Mouse (Mus musculus) neural tube, embryonic 12.5 days (tissue): ENCODE data around the gene Mapk8ip1. TPM values are rescaled to one million over a fixed set of nuclear protein-coding genes. Genes with fewer than 3 reads are reported as not detected.

Experiments
- ATAC-seq: fragments of 200-750 bp; cut with Nextera tagmentation; 2 replicates; pipeline ENCODE4 v1.8.0; 2017; ENCODE audit warnings: low read depth, mild to moderate bottlenecking, moderate TSS enrichment, moderate library complexity; ENCODE audit not compliant: low FRiP score
- H3K27ac ChIP-seq: fragments of 300-500 bp; sonication (generic); 2 replicates; pipeline ENCODE4 v1.5.1; 2016
- H3K27me3 ChIP-seq: fragments of 300-500 bp; sonication (generic); replicated peaks from 2 replicates; pipeline ENCODE4 v1.6.1; 2016; ENCODE audit warnings: mild to moderate bottlenecking
- H3K36me3 ChIP-seq: fragments of 300-500 bp; sonication (generic); 2 replicates; pipeline ENCODE4 v1.6.1; 2016; ENCODE audit warnings: mild to moderate bottlenecking
- H3K4me1 ChIP-seq: fragments of 300-500 bp; sonication (generic); 2 replicates; pipeline ENCODE4 v1.6.1; 2016
- H3K4me2 ChIP-seq: fragments of 300-500 bp; sonication (generic); replicated peaks from 2 replicates; pipeline ENCODE4 v1.6.1; 2016; ENCODE audit warnings: mild to moderate bottlenecking
- H3K4me3 ChIP-seq: fragments of 300-500 bp; sonication (generic); 2 replicates; pipeline ENCODE4 v1.5.1; 2016
- H3K9ac ChIP-seq: fragments of 300-500 bp; sonication (generic); 2 replicates; pipeline ENCODE4 v1.6.1; 2016; ENCODE audit warnings: mild to moderate bottlenecking
- H3K9me3 ChIP-seq: fragments of 300-500 bp; sonication (generic); 2 replicates; pipeline ENCODE4 v1.6.1; 2016; ENCODE audit warnings: mild to moderate bottlenecking
- WGBS: fragments of 180-500 bp; shearing (Covaris S2); methylation state at CpG from one replicate; pipeline ENCODE4 v1.1.7; 2016; 5-methylcytosine and 5-hydroxymethylcytosine counted together
- polyA plus RNA-seq: library from polyadenylated mRNA; unstranded; fragments of >200 nt; fragmentation: Nextera tagmentation; extraction: Ambion mirVana; gene quantifications from 2 replicates; pipeline ENCODE4 v1.2.1, GENCODE M21; 2016

Mapk8ip1 gene
- polyA plus RNA-seq: 144 and 154 TPM in 2 replicates

DNA sequence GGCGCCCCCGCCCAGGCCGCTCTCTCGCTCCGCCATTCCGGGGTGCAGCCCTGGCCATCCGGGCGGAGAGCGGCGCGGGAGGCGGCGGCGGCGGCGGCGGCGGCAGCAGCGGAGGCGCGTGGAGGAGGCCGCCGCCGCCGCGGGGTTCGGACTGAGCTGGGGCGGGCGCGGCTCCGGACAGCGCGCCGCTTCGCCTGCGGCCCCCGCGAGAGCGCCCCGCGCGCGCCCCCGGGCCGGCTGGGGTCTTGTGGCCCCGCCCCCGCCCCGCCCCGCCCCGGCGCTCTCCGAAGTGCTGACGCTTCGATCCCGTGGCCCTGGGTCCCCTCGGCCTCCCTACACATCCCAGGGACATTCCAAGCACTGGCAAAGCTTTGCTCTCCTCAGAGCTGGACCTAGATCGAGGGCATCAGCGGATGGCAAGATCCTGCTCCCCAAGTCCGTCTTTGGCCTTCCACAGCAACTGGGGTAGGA lies at the start of gene Mapk8ip1:
Mapk8ip1 (minus strand) TSS at position 173 of the 471 bp plus-strand sequence.
- Histone ChIP-seq H3K9ac (peak within 1 kb of the TSS; percentile 93), H3K4me2 (peak within 1 kb of the TSS; percentile 79), H3K36me3 (peaks cover 22% of the 10 kb centered on the region), H3K4me3 (peak within 1 kb of the TSS; percentile 85), H3K4me1 (peaks cover 60% of the 10 kb centered on the region), H3K27me3 (no peaks in the 10 kb centered on the region), H3K9me3 (no peaks in the 10 kb centered on the region), H3K27ac (peak within 1 kb of the TSS; percentile 47; the same call in 1 of the 2 replicates)
- ATAC-seq: peak; percentile 65
- 2% methylated on average over 34 of the region's 59 CpGs for WGBS

DNA sequence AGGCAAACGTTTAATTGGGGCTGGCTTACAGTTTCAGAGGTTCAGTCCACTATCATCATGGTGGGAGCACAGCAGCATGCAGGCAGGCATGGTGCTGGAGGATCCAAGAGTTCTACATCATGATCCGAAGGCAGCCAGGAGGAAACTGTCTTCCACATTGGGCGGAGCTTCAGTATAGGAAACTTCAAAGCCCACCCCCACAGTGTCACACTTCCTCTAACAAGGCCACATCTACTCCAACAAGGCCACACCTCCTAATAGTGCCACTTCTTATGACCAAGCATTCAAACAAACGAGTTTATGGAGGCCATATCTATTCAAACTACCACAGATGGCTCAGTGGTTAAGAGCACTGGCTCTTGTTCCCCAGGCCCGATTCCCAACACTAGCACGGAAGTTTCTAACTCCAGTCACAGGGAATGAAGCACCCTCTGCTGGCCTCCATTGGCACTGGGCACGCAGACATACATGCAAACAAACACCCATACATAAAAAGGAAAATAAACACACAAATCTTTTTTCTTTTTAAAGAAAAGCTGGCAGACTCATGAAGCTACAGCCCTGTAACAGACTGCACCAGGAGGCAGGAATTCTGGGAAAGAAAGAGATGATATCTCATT lies 46.2 kb upstream of the Mapk8ip1 start:
- WGBS: 57% methylated on average over 7 of the region's 7 CpGs

DNA sequence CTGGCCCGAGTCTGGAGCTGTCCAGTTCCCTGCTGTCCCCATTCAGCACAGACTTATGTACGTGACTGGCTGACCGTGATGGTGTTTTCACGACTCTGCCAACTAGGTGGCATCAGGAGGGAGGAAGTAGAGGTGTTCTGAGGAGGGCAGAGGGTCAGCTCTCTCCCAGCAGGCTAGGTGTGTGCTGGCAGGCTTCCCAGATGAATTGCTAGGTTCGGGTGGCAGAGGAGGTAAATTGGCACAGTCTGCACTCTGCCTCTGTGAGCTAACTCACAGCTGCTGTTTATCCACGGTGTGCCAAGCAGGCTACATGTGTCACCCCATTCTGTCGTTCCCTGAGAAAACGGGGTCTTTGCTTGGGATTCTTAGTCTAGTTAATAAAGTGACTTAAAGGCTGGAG lies 45.6 kb upstream of the Mapk8ip1 start:
- no peaks in the 10 kb centered on the region for H3K27me3 ChIP-seq
- no peaks in the 10 kb centered on the region for H3K9me3 ChIP-seq
- no peak overlapping the region for H3K4me2 ChIP-seq
- no peaks in the 10 kb centered on the region; the same call in 1 of the 2 replicates for H3K4me1 ChIP-seq
- no peak overlapping the region for H3K4me3 ChIP-seq
- no peak for ATAC-seq
- no peak overlapping the region for H3K9ac ChIP-seq
- H3K36me3 ChIP-seq: no peaks in the 10 kb centered on the region
- H3K27ac ChIP-seq: no peak overlapping the region
- 86% methylated on average over 8 of the region's 8 CpGs for WGBS

More for the DNA sequence above, 46.2 kb upstream of the Mapk8ip1 start:
- H3K4me1 ChIP-seq: no peaks in the 10 kb centered on the region; the same call in 1 of the 2 replicates
- no peak for ATAC-seq
- no peak overlapping the region for H3K27ac ChIP-seq
- no peaks in the 10 kb centered on the region; the same call in 1 of the 2 replicates for H3K36me3 ChIP-seq
- H3K9me3 ChIP-seq: no peaks in the 10 kb centered on the region
- H3K9ac ChIP-seq: no peak overlapping the region
- no peak overlapping the region for H3K4me2 ChIP-seq
- H3K4me3 ChIP-seq: no peak overlapping the region
- no peaks in the 10 kb centered on the region for H3K27me3 ChIP-seq

DNA sequence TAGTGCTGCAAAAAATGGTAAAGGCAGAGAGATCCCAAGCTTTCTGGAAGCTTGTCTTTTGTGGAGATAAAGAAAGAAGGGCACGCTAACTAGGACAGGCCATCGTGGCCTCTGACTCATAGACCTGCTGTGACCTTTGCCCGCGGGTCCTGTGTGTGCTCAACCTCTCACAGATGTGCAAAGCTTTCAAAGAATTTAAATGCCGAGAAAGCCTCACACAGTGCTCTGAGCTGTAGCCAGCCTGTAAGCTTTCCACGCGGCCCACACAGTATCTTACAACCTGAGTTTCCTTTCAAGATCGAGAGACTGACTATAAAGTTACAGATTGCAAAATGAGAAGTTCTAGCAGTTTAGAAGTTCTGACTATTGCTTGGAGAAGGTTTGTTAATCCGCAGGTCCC lies 44.8 kb upstream of the Mapk8ip1 start:
- Histone ChIP-seq H3K9me3 (no peaks in the 10 kb centered on the region), H3K9ac (no peak overlapping the region), H3K27ac (no peak overlapping the region), H3K4me1 (no peaks in the 10 kb centered on the region; the same call in 1 of the 2 replicates), H3K36me3 (no peaks in the 10 kb centered on the region), H3K4me2 (no peak overlapping the region), H3K4me3 (no peak overlapping the region), H3K27me3 (no peaks in the 10 kb centered on the region)
- ATAC-seq: no peak
- 54% methylated on average over 9 of the region's 9 CpGs for WGBS

DNA sequence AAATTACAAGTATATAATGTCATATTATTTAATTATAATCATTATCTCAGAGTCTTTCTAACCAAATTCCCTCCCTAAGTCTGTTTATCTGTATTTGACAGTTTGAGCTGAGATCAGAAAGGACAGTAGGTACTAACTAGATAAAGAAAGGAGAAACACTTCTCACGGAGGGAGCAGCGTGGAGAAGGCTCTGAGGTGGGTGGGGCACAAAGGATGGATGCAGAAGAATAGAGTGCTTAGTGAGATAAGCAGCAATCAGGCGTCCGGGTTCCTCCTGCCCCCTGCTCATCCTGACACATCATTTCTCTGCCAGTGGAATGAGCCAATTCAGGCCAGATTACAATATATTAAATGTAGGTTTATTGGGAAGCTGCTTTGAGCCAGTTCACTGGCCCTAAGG lies 43.3 kb upstream of the Mapk8ip1 start:
- Histone ChIP-seq H3K9me3 (no peaks in the 10 kb centered on the region), H3K4me3 (no peak overlapping the region), H3K27me3 (no peaks in the 10 kb centered on the region), H3K9ac (no peak overlapping the region), H3K4me1 (no peaks in the 10 kb centered on the region; the same call in 1 of the 2 replicates), H3K4me2 (no peak overlapping the region), H3K36me3 (no peaks in the 10 kb centered on the region), H3K27ac (no peak overlapping the region)
- 69% methylated on average over 4 of the region's 4 CpGs for WGBS
- no peak for ATAC-seq

- Histone ChIP-seq H3K4me1 (no peaks in the 10 kb centered on the region; the same call in 1 of the 2 replicates), H3K9ac (no peak overlapping the region), H3K9me3 (no peaks in the 10 kb centered on the region), H3K27me3 (no peaks in the 10 kb centered on the region), H3K36me3 (no peaks in the 10 kb centered on the region), H3K27ac (no peak overlapping the region), H3K4me2 (no peak overlapping the region), H3K4me3 (no peak overlapping the region)
- WGBS: 87% methylated on average over 4 of the region's 4 CpGs
- no peak for ATAC-seq
These were observed 42.2 kb upstream of the Mapk8ip1 start for GRCm38 (mm10) chr2:92443313-92443712.

DNA sequence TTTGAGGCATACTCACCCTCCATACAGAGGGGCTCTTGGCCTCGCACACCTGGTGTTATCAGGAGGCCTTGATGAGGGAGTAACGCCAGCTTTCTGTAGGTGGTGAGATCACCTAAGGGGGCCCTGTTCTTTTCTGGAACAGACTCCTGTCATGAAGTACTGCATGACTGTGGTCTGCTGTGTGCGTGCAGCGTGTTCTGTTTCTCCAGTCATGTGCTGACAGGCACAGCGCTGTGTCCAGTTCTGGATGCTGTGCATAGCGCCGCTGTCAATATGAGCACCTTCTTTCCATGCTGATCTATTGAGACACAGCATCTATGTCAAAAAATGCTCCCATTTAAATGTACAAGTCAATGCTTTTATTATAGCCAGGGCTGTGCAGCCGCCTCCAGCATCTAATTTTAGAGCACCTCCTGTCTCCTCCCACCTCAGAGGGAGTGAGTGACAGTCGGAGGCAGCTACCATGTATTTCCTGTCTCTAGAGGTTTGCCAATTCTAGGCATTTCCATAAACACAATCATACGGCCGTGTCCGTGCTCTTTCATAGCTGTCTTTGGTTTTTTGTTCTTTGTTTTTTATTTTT lies 41.4 kb upstream of the Mapk8ip1 start:
- H3K9me3 ChIP-seq: no peaks in the 10 kb centered on the region
- H3K9ac ChIP-seq: no peak overlapping the region
- no peak overlapping the region for H3K27ac ChIP-seq
- no peaks in the 10 kb centered on the region for H3K36me3 ChIP-seq
- WGBS: 84% methylated on average over 12 of the region's 12 CpGs
- no peak overlapping the region for H3K4me3 ChIP-seq
- no peaks in the 10 kb centered on the region for H3K27me3 ChIP-seq
- no peaks in the 10 kb centered on the region; the same call in 1 of the 2 replicates for H3K4me1 ChIP-seq
- ATAC-seq: no peak
- no peak overlapping the region for H3K4me2 ChIP-seq

DNA sequence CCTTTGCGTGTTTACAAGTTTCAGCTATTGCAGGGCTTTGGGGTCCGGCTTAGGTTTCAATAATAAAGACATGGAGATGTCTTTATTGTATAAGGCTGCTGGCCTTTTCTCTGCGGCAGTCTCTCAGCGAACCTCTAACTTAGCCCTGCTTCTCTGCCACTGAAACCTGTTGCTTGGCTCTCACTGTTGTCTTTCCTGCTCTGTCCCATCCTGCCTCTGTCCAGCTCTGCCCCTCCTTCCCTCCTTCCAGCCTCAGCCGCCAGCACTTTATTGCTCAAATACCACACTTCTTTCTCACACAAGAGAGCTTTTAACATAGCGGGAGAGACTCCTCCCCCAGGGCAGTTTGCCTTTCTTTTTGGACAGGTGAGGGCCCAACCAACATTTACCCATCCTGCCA lies 39.4 kb upstream of the Mapk8ip1 start:
- Histone ChIP-seq H3K4me1 (no peaks in the 10 kb centered on the region; the same call in 1 of the 2 replicates), H3K9ac (no peak overlapping the region), H3K27me3 (no peaks in the 10 kb centered on the region), H3K27ac (no peak overlapping the region), H3K9me3 (no peaks in the 10 kb centered on the region), H3K36me3 (no peaks in the 10 kb centered on the region), H3K4me2 (no peak overlapping the region), H3K4me3 (no peak overlapping the region)
- ATAC-seq: no peak
- WGBS: 52% methylated on average over 6 of the region's 6 CpGs

- Histone ChIP-seq H3K27me3 (peaks cover 3% of the 10 kb centered on the region), H3K4me1 (no peaks in the 10 kb centered on the region; the same call in 1 of the 2 replicates), H3K36me3 (no peaks in the 10 kb centered on the region), H3K9ac (no peak overlapping the region), H3K27ac (no peak overlapping the region), H3K4me2 (no peak overlapping the region), H3K4me3 (no peak overlapping the region), H3K9me3 (no peaks in the 10 kb centered on the region)
- ATAC-seq: no peak
- 63% methylated on average over 3 of the region's 3 CpGs for WGBS
These were observed 37.5 kb upstream of the Mapk8ip1 start for GRCm38 (mm10) chr2:92438567-92438966.

GRCm38 (mm10) chr2:92437875-92438274 lies 36.8 kb upstream of the Mapk8ip1 start:
- Histone ChIP-seq H3K36me3 (no peaks in the 10 kb centered on the region), H3K27me3 (peaks cover 3% of the 10 kb centered on the region), H3K4me3 (no peak overlapping the region), H3K9ac (no peak overlapping the region), H3K27ac (no peak overlapping the region), H3K4me2 (peak overlapping the region; percentile 27), H3K9me3 (no peaks in the 10 kb centered on the region), H3K4me1 (peaks cover 5% of the 10 kb centered on the region)
- ATAC-seq: no peak
- WGBS: 2% methylated on average over 5 of the region's 5 CpGs

- Histone ChIP-seq H3K9ac (no peak overlapping the region), H3K36me3 (no peaks in the 10 kb centered on the region), H3K27me3 (peaks cover 3% of the 10 kb centered on the region), H3K4me3 (no peak overlapping the region), H3K9me3 (no peaks in the 10 kb centered on the region), H3K4me2 (no peak overlapping the region), H3K27ac (no peak overlapping the region), H3K4me1 (peaks cover 10% of the 10 kb centered on the region)
- WGBS: 83% methylated on average over 4 of the region's 4 CpGs
- no peak for ATAC-seq
These were observed 36.3 kb upstream of the Mapk8ip1 start for GRCm38 (mm10) chr2:92437366-92437765.

- Histone ChIP-seq H3K4me2 (peak overlapping the region; percentile 81), H3K4me1 (peaks cover 31% of the 10 kb centered on the region), H3K9me3 (no peaks in the 10 kb centered on the region), H3K27ac (no peak overlapping the region), H3K36me3 (no peaks in the 10 kb centered on the region), H3K4me3 (no peak overlapping the region), H3K9ac (0 out of 2 replicates have a peak overlapping the region, but pooled peaks have one; percentile 40), H3K27me3 (peaks cover 3% of the 10 kb centered on the region)
- no peak for ATAC-seq
- WGBS: 58% methylated on average over 6 of the region's 6 CpGs
These were observed 34.0 kb upstream of the Mapk8ip1 start for GRCm38 (mm10) chr2:92435023-92435422.
